Mouse (Mus musculus) cerebellum, adult 2 months (tissue): Measurements from ENCODE around the gene Zbtb5.

Source experiments
- CTCF ChIP-seq: fragments of 200-500 bp; IDR thresholded peaks from 2 replicates; pipeline ENCODE4 v1.5.1; 2011; ENCODE audit warnings: low read depth, mild to moderate bottlenecking, control low read depth, low read length, moderate library complexity, borderline replicate concordance; ENCODE audit not compliant: insufficient read depth
- POLR2A ChIP-seq: fragments of 200-500 bp; IDR thresholded peaks from 2 replicates; pipeline ENCODE4 v1.6.1; 2011; ENCODE audit warnings: low read length, control low read depth, borderline replicate concordance; ENCODE audit not compliant: insufficient read depth

DNA sequence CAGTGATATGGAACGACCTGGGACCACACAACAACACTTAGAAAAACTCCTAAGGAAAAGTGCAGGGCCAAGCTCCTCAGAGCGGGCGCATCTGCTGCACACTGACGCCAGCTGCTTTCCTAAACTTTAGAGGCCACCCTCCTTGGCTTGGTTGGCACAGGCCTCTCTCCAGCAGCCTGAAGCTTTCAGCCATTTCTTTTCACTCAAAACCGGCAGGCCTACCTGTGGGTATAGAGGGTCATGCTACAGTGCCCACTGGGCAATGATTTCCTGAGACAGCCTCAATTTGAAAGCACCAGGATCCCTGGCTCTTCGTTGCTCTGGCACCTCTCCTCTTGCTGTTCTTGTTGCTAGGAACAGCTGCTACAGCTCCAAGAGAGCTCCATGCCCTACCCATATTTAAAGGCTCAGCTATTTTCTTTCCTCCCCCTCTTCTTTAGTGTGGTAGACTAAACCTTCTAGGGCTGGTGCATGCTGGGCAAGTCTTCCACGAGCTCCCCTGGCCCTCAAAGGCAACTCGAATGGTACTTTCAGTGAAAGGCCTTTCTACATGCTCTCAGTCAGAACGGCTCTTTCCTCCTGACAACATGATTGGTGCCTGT lies 35.2 kb upstream of the Zbtb5 start:
- TF ChIP-seq CTCF (no peak), POLR2A (no peak)
